Mouse (Mus musculus) layer of hippocampus, adult 9-10 months (tissue): ENCODE data around the gene Golim4.
"Not testable (repeated sequence)": the region's sequence is repeated elsewhere in the genome, so short reads cannot be mapped to it uniquely, and the experiment has no call there.

Experiments used
- DNase-seq: peaks from one replicate; pipeline ENCODE4 v3.0.0; 2022; ENCODE audit warnings: low spot score

Gene Golim4

GRCm38 (mm10) chr3:75956551-75957302 lies at the start of gene Golim4:
Gene Golim4 (minus strand): TSS chr3:75956949.
- peak; percentile 75 for DNase-seq

- DNase-seq, result no peak
Observed at GRCm38 (mm10) chr3:76005621-76006020, 48.9 kb upstream of the Golim4 start.

- DNase-seq, result peak; percentile 54
Observed at GRCm38 (mm10) chr3:76001156-76001555, 44.4 kb upstream of the Golim4 start.

DNA sequence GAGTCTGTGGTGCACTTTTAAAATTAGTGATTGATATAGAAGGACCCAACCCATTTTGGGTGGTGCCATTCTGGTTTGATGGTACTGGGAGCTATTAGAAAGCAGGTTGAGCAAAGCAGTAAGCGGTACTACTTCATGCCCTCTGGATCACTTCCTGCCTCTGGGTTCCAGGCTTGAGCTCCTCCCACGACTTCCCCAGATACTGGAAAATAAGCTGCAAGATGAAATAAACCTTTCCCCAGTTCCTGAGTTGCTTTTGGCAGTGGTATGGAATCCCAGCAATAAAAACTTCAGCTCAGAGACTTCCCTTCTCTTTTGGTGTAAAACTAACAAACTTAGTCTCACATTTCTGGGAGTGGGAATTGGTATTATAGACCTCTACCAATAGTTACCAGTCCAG lies 43.7 kb upstream of the Golim4 start:
- no peak for DNase-seq

GRCm38 (mm10) chr3:75981031-75981750 lies 24.4 kb upstream of the Golim4 start:
- not testable (repeated sequence) for DNase-seq

DNA sequence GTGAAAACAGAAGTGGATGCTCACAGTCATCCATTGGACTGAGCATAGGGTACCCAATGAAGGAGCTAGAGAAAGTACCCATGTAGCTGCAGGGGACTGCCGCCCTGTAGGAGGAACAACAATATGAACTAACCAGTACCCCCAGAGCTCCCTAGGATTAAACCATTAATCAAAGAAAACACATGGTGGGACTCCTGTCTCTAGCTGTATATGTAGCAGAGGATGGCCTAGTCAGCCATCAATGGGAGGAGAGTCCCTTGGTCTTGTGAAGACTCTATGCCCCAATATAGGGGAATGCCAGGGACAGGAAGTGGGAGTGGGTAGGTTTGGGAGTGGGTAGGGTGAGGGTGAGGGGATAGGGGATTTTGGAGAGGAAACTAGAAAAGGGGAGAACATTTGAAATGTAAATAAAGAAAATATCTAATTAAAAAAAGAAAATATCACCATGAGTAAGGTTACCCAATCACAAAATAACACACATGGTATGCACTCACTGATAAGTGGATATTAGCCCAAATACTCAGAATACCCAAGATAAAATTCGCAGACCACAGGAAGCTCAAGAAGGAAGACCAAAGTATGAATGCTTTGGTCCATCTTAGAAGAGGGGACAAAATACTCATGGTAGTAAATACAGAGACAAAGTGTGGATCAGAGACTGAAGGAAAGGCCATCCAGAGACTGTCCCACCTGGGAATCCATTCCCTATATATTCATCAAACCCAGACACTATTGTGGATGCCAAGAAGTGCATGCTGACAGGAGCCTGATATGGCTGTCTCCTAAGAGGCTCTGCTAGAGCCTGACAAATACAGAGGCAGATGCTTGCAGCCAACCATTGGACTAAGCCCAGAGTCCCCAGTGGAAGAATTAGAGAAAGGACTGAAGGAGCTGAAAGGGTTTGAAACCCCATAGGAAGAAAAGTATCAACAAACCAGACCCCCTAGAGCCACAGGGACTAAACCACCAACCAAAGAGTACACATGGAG lies 6.3 kb upstream of the Golim4 start:
- not testable (repeated sequence) for DNase-seq

DNA sequence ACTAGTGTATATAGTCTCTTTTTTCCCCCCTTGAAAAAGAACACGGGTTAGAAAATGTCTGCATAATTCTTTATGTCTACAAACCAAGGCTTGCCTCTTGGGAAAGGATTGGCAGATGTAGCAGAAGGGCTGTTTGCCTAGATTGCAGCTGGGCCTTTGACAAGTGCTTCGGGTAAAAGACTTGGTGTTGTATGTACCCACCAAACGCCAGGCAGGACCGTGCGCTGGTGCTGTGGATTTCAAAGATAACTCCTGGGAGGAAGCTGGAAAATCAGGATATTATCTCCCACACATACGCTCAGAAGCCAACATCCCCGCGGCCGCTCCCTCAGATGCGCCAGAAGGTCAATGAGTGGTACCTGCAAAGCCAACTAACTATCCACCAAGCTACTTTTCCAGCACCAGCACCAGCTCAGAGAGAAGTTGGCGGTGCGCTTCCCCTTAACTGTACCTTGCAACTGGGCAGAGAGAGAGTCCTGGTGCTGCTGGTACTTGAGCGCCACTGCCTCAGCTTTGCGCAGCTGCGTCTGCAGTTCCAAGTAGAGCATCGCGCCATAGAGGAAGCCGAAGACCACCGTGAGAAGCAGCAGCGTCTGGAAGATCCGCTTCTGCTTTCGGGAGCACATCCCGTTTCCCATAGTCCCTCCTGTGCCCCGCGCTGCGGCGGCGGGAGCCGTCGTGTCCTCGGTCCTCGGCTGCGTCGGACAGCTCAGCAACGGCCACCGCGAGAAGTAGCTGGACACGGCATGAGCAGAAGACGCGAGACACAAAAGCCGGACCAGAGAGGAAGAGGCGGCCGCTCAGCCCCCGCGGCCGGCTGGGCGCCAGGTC lies 873 bp downstream of the Golim4 start:
- no peak for DNase-seq

DNA sequence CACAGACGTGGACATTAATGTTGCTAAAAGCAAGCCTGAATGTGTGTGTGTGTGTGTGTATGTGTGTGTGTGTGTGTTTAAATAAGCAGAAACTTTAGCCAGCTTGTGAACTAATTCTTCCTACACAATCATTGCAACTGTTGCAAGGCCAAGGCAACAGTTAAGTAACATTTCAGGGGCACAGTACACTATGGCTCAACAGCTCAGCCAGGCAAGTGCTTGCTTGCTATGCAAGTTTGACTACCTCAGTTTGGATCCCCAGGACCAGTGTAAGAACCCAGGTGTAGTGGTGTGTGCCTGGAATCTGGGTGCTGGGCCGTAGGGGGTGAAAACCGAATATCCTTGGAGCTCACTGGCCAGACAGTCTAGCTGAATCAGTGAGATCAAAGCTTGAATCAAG lies 2.6 kb downstream of the Golim4 start:
- DNase-seq, result no peak

GRCm38 (mm10) chr3:75952328-75953060 lies 4.3 kb downstream of the Golim4 start:
- no peak for DNase-seq

DNA sequence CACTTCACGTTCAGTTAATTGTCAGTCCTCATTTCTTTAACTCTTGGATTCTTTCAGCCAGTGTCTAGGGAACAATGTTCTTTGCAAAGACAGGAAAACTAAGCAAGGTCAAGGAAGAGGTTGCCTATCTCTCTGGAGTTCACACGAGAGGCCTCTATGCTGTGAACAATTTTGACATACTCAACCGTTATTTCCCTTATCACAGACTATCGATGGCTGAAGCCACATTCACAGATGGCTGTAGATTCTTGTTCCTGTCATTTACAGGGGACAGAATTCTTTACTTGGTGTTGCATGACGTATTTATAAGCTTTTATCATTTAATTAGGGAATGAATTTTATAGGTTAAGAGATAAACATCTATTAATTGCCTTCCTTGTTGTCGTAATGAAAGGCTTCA lies 5.9 kb downstream of the Golim4 start:
- no peak for DNase-seq

GRCm38 (mm10) chr3:75949358-75949757 lies 7.4 kb downstream of the Golim4 start:
- DNase-seq, result no peak

DNA sequence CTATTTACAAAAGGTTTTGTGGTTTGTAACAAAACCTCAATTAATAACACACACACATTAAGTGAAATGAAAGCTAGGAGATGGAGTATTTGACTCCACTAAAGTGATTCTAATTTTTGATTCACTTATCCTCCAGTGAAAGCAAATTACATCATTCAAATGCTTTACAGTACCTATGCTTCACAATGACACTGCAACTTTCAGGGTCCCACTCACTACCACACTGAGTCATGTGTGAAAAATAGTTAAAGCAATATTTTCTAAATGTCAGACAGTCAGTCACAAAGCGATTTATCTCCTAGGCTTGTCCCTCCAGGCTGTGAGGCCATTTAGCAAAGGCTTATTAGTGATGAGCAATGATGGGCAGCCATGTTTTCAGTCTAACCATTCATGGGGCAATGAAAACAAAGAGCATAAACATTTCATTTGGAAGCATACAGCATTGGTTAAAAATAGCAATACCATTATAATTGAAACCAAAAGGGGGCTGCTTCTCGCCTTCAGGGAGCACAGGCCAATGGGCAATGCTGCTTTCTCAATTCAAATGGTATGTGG lies 8.1 kb downstream of the Golim4 start:
- DNase-seq, result no peak

DNA sequence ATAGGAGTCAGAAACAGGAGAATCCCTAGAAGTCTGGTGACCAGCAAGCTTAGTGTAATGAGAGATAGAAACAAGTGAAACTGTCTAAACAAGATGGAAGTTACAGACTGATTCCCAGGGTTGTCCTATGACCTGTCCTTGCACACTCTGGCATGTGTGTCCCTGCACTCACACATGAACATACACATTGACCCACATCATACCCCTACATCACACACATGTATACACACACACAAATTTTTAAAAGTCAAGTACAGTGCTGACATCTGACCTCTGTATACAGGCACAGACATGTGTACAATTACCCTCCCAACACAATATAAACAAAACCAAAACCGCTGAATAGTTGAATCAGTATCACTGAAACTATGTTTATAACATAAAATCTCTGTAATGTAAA lies 8.7 kb downstream of the Golim4 start:
- no peak for DNase-seq

DNA sequence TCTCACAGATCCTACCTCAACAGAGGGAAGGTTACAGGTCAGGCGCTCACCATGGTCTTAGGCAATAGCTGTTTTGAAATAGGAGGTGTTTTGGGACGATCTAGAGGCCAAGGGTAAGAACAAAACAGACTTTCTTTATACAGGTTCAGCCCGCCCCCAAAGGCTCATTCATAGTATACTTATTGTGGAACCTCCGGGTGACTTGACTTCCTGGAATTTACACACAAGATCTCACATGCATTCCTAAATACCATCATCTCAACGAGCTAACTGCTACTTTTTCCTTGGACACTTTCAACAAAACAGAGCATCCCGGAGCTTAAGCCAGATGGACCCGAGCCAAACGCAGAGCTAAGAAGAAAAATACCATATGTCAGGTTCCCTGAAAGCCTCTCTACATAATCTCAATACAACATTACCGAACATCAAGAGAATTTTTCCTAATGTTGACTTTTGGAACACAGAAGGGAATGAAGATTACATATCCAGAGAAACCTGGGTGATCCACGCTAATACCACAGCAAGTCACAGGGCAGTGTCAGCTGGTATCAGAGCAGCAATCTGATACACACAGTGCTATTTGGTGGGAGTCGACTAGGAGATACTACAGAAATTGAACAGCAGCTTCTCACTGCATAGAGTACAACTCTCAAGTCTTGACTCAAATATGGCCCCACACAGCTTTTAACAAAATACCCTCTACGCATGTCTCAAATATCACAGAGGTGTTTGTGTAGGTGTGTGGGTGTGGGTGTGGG lies 14.3 kb downstream of the Golim4 start:
- no peak for DNase-seq

DNA sequence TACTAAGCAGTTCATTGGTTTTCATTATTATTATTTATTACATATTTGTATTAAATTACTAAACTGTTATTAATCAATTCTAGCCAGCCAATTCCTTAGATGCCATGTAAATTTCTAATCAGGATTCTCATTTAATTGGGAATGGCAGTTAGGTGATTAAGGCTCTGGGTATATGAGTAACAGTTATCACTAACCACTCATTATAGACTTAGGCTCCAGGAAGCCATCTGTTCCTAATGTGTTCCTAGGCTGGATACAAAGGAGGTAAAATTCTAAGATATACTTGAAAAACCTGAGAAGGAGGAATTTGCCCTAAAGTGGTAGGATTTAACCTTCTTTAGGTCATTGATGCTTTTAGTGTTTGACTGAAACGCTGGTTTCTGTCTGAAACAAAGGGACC lies 14.9 kb downstream of the Golim4 start:
- no peak for DNase-seq

- no peak for DNase-seq
Observed at GRCm38 (mm10) chr3:75936152-75936551, 20.6 kb downstream of the Golim4 start.

GRCm38 (mm10) chr3:75930659-75931225 lies 26.0 kb downstream of the Golim4 start:
- no peak for DNase-seq

DNA sequence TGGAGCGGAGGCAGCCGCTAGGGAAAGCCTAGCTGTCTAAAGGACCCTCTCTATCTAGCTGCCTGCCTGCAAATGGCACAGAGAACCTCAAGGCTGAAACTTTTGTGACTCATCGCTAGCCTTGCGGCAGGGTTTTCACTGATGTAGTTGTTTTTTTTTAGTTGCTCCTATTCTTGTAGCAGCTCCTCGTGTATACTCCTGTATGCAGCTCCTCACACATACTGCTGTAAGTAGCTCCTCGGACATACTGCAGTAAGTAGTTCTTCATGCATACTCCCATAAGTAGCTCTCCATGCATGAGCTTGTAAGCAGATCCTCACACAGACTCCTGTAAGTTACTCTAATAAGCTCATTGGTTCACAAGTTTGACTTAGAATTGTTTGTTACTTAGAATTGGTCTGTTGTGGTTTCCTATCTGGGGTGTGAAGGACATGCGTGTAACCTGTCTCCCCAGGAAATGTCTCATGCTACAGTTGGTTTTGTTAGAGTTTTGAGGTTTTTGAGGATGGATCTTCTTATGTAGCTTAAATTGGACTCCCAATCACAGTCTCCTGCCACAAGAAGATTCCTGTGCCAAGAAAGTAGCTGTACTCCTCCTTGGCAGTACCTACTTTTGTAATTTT lies 26.7 kb downstream of the Golim4 start:
- no peak for DNase-seq

DNA sequence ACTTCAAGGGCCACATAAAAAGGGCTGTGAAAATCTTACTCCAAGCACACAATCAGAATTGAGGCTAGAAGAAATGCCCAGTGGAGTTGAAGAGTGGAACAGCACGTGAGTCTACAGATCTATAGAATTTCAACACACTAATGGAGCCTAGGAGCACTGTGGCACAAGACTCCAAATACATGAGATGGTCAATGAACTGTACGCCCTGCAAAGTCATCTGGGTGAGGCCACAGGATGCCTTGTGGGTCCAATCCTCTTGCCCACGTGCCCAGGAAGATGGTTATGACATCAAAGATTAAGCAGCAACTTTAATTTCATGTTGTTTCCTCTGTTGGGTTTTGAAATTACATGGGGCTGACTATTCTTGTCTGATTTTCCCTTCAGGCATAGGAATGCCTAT lies 30.4 kb downstream of the Golim4 start:
- DNase-seq, result no peak
